Mouse (Mus musculus) neural tube, embryonic 13.5 days (tissue): ENCODE results near the gene Olfr559. TPM values are rescaled to one million over a fixed set of nuclear protein-coding genes. Genes with fewer than 3 reads are reported as not detected.

ENCODE experiments used
- ATAC-seq: fragments of 200-750 bp; cut with Nextera tagmentation; 2 replicates; pipeline ENCODE4 v1.8.0; 2017; ENCODE audit warnings: low read depth, mild to moderate bottlenecking, moderate TSS enrichment, moderate library complexity
- H3K27ac ChIP-seq: fragments of 300-500 bp; sonication (generic); replicated peaks from 2 replicates; pipeline ENCODE4 v1.5.1; 2015; ENCODE audit warnings: moderate library complexity, mild to moderate bottlenecking, inconsistent platforms
- H3K27me3 ChIP-seq: fragments of 300-500 bp; sonication (generic); 2 replicates; pipeline ENCODE4 v1.6.1; 2015; ENCODE audit warnings: mild to moderate bottlenecking, inconsistent platforms
- H3K36me3 ChIP-seq: fragments of 300-500 bp; sonication (generic); 2 replicates; pipeline ENCODE4 v1.6.1; 2015; ENCODE audit warnings: mild to moderate bottlenecking, inconsistent platforms
- H3K4me1 ChIP-seq: fragments of 300-500 bp; sonication (generic); replicated peaks from 2 replicates; pipeline ENCODE4 v1.6.1; 2015; ENCODE audit warnings: inconsistent platforms
- H3K4me2 ChIP-seq: fragments of 300-500 bp; sonication (generic); 2 replicates; pipeline ENCODE4 v1.6.1; 2015; ENCODE audit warnings: inconsistent platforms, mild to moderate bottlenecking, moderate library complexity
- H3K4me3 ChIP-seq: fragments of 300-500 bp; sonication (generic); 2 replicates; pipeline ENCODE4 v1.5.1; 2015; ENCODE audit warnings: mild to moderate bottlenecking, inconsistent platforms
- H3K9ac ChIP-seq: fragments of 300-500 bp; sonication (generic); 2 replicates; pipeline ENCODE4 v1.6.1; 2015; ENCODE audit warnings: moderate library complexity, mild to moderate bottlenecking, inconsistent platforms
- H3K9me3 ChIP-seq: fragments of 300-500 bp; sonication (generic); 2 replicates; pipeline ENCODE4 v1.6.1; 2016; ENCODE audit warnings: inconsistent platforms
- WGBS: fragments of 180-500 bp; shearing (Covaris S2); methylation state at CpG from one replicate; pipeline ENCODE4 v1.1.7; 2015; 5-methylcytosine and 5-hydroxymethylcytosine counted together
- polyA plus RNA-seq: library from polyadenylated mRNA; unstranded; fragments of >200 nt; fragmentation: Nextera tagmentation; extraction: Ambion mirVana; gene quantifications from 2 replicates; pipeline ENCODE4 v1.2.1, GENCODE M21; 2015

Olfr559 gene
- polyA plus RNA-seq, 1 experiment from 2014 or later: not detected

- H3K4me1 ChIP-seq: no peaks in the 10 kb centered on the region
- 82% methylated on average over 2 of the region's 2 CpGs for WGBS
- H3K4me2 ChIP-seq: no peak overlapping the region
- no peak overlapping the region for H3K27ac ChIP-seq
- no peak overlapping the region for H3K9ac ChIP-seq
- 0 out of 2 replicates have a peak, but pooled peaks cover 8% of the 10 kb centered on the region for H3K36me3 ChIP-seq
- H3K9me3 ChIP-seq: no peaks in the 10 kb centered on the region
- no peaks in the 10 kb centered on the region for H3K27me3 ChIP-seq
- no peak overlapping the region for H3K4me3 ChIP-seq
- ATAC-seq: no peak
Measured at GRCm38 (mm10) chr7:102676225-102676624, 51.1 kb downstream of the Olfr559 start.

Other genes starting within 250 kb of the Olfr559 start
- gene Olfr543, start 245.8 kb downstream of the Olfr559 start, polyA plus RNA-seq: 0.48 and 0.50 TPM in 2 replicates
- 0.17 TPM in 1 of 2 replicates, not detected in the other for gene Olfr544, start 239.2 kb downstream of the Olfr559 start, polyA plus RNA-seq
- gene Olfr545, start 227.9 kb downstream of the Olfr559 start, polyA plus RNA-seq: 0.38 TPM in 1 of 2 replicates, not detected in the other
- not detected in 2 replicates for gene Olfr547, start 192.7 kb downstream of the Olfr559 start, polyA plus RNA-seq
- not detected in 2 replicates for gene Olfr548-ps1, start 186.6 kb downstream of the Olfr559 start, polyA plus RNA-seq
- not detected in 2 replicates for gene Olfr549, start 177.6 kb downstream of the Olfr559 start, polyA plus RNA-seq
- 0.15 and 0.36 TPM in 2 replicates for gene Trim21, start 162.0 kb downstream of the Olfr559 start, polyA plus RNA-seq
- not detected in 2 replicates for gene Olfr550, start 156.0 kb downstream of the Olfr559 start, polyA plus RNA-seq
- gene Olfr551, start 135.6 kb downstream of the Olfr559 start, polyA plus RNA-seq: not detected in 2 replicates
- 0.06 TPM in 1 of 2 replicates, not detected in the other for gene Olfr552, start 129.7 kb downstream of the Olfr559 start, polyA plus RNA-seq
- gene Olfr553, start 109.3 kb downstream of the Olfr559 start, polyA plus RNA-seq: not detected in 2 replicates
- gene Olfr554, start 89.1 kb downstream of the Olfr559 start, polyA plus RNA-seq: not detected in 2 replicates
- gene Olfr555, start 68.7 kb downstream of the Olfr559 start, polyA plus RNA-seq: not detected in 2 replicates
- not detected in 2 replicates for gene Olfr556, start 62.6 kb downstream of the Olfr559 start, polyA plus RNA-seq
- gene Trim68, start 40.2 kb downstream of the Olfr559 start, polyA plus RNA-seq: 9.3 and 12.3 TPM in 2 replicates
- gene Olfr557, start 31.6 kb downstream of the Olfr559 start, polyA plus RNA-seq: not detected in 2 replicates
- gene Olfr558, start 25.3 kb downstream of the Olfr559 start, polyA plus RNA-seq: 2.5 and 2.7 TPM in 2 replicates
- not detected in 2 replicates for gene Olfr33, start 8.4 kb downstream of the Olfr559 start, polyA plus RNA-seq
- not detected in 2 replicates for gene Olfr560, start 31.9 kb upstream of the Olfr559 start, polyA plus RNA-seq
- 0.27 and 0.44 TPM in 2 replicates for gene Olfr78, start 32.0 kb upstream of the Olfr559 start, polyA plus RNA-seq
- 0.46 TPM in 1 of 2 replicates, not detected in the other for gene Olfr561, start 43.7 kb upstream of the Olfr559 start, polyA plus RNA-seq
- not detected in 2 replicates for gene Olfr564, start 76.0 kb upstream of the Olfr559 start, polyA plus RNA-seq
- 0.31 and 0.50 TPM in 2 replicates for gene Olfr566, start 131.3 kb upstream of the Olfr559 start, polyA plus RNA-seq
- gene Olfr568, start 149.6 kb upstream of the Olfr559 start, polyA plus RNA-seq: not detected in 2 replicates
- not detected in 2 replicates for gene Olfr569, start 163.4 kb upstream of the Olfr559 start, polyA plus RNA-seq
- not detected in 2 replicates for gene Olfr570, start 167.1 kb upstream of the Olfr559 start, polyA plus RNA-seq
- gene Olfr571, start 190.0 kb upstream of the Olfr559 start, polyA plus RNA-seq: 0.04 TPM in 1 of 2 replicates, not detected in the other
- gene Olfr572, start 196.9 kb upstream of the Olfr559 start, polyA plus RNA-seq: not detected in 2 replicates
- gene Olfr573-ps1, start 215.1 kb upstream of the Olfr559 start, polyA plus RNA-seq: not detected in 2 replicates
- not detected in 2 replicates for gene Olfr574, start 221.0 kb upstream of the Olfr559 start, polyA plus RNA-seq
- not detected in 2 replicates for gene Olfr575, start 231.3 kb upstream of the Olfr559 start, polyA plus RNA-seq
- gene Olfr576, start 235.2 kb upstream of the Olfr559 start, polyA plus RNA-seq: not detected in 2 replicates
- not detected in 2 replicates for gene Olfr577, start 248.5 kb upstream of the Olfr559 start, polyA plus RNA-seq